10 mouse cellular contexts compared by ENCODE assay signal in the genomic region with DNA sequence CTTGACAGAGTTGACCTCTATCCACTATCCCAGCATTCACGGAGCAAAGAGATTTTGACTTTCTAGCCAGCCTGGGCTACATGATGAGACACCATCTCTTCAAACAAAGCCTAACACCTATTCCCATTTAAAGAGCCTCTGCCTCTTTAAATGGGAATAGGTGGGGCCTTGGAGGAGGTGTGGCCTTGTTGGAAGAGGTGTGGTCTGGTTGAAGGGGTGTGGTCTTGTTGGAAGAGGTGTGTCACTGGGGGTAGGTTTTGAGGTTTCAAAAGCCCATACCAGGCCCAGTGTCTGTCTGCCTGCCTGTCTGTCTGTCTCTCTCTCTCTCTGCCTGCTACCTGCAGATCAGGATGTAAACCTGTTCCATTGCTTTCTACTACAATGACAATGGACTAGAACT. TPM values are rescaled to one million over a fixed set of nuclear protein-coding genes. Genes with fewer than 3 reads are reported as not detected.
DNase-seq lines count a peak whose midpoint lies in the region; ATAC-seq and TF ChIP-seq lines count a peak whose summit lies in the region.
"Had no signal": no experiment of that assay in that cellular context is flagged by ENCODE, and none has a peak within 500 bp of the region (broad histone marks: within the 10 kb centered on the region; RNA-seq: fewer than 3 reads in every experiment).

No protein-coding gene starts in this region.

- peaks cover 7% of the 10 kb centered on the region; the same call in 1 of the 2 replicates for H3K4me1 ChIP-seq in kidney, postnatal 0 days (replicated peaks; ENCODE audit: insufficient read depth, low read length)
- H3K4me1 ChIP-seq in kidney, embryonic 15.5 days = peaks cover 27% of the 10 kb centered on the region

- no peak overlapping the region for H3K4me2 ChIP-seq in kidney, postnatal 0 days (ENCODE audit: low read length)
- H3K4me2 ChIP-seq in kidney, embryonic 15.5 days = no peak overlapping the region
- H3K4me2 ChIP-seq: forebrain, embryonic 13.5 days had no signal

- no peaks in the 10 kb centered on the region for H3K36me3 ChIP-seq in kidney, postnatal 0 days (ENCODE audit: insufficient read depth, low read length)
- H3K36me3 ChIP-seq in kidney, embryonic 15.5 days = no peaks in the 10 kb centered on the region
- H3K36me3 ChIP-seq: heart, embryonic 10.5 days had no signal

- DNase-seq in kidney, postnatal 0 days (ENCODE audit: low spot score) = no peak
- DNase-seq in kidney, postnatal 25 days = no peak
- peak; percentile 64 for DNase-seq in CD4-positive, CD25-positive, alpha-beta regulatory T cell, adult 2 months (ENCODE audit: low read depth, low spot score)
- no peak for DNase-seq in spleen, postnatal 10 days (ENCODE audit: low spot score in 2 of 2)
- no peak for DNase-seq in spleen, adult 18-20 months

- ATAC-seq in kidney, postnatal 0 days (replicated peaks; ENCODE audit: low FRiP score, low read depth) = 0 out of 2 replicates have a peak, but pooled peaks have one; percentile 22
- ATAC-seq in erythroblast, adult 5-6 weeks (replicated peaks; ENCODE audit: low FRiP score, poor library complexity, severe bottlenecking) = 0 out of 2 replicates have a peak, but pooled peaks have one; percentile 28
- ATAC-seq in megakaryocyte-erythroid progenitor cell, adult 5-6 weeks (replicated peaks; ENCODE audit: low FRiP score, low TSS enrichment, poor library complexity, severe bottlenecking) = peak; percentile 39; the same call in 1 of the 2 replicates
- ATAC-seq in kidney, embryonic 15.5 days (replicated peaks; ENCODE audit: low FRiP score) = no peak

- H3K27ac ChIP-seq in kidney, postnatal 0 days = no peak overlapping the region
- no peak overlapping the region for H3K27ac ChIP-seq in kidney, embryonic 15.5 days
- H3K27ac ChIP-seq: forebrain, embryonic 13.5 days; heart, embryonic 10.5 days had no signal

- H3K4me3 ChIP-seq in kidney, postnatal 0 days (replicated peaks; ENCODE audit: low read depth, low read length) = no peak overlapping the region
- H3K4me3 ChIP-seq in kidney, embryonic 15.5 days (replicated peaks) = no peak overlapping the region
- H3K4me3 ChIP-seq: forebrain, embryonic 13.5 days; heart, embryonic 10.5 days had no signal

- no peak overlapping the region for H3K9ac ChIP-seq in kidney, postnatal 0 days (ENCODE audit: low read depth, low read length)
- no peak overlapping the region for H3K9ac ChIP-seq in kidney, embryonic 15.5 days
- H3K9ac ChIP-seq: forebrain, embryonic 13.5 days had no signal

- no peaks in the 10 kb centered on the region for H3K9me3 ChIP-seq in kidney, postnatal 0 days (replicated peaks; ENCODE audit: low read length)
- no peaks in the 10 kb centered on the region for H3K9me3 ChIP-seq in kidney, embryonic 15.5 days (replicated peaks)
- H3K9me3 ChIP-seq: forebrain, embryonic 13.5 days; heart, embryonic 10.5 days had no signal

- no peak for TF ChIP-seq CTCF in kidney, postnatal 0 days (IDR thresholded peaks at IDR 0.05; ENCODE audit: low read depth)

- peaks cover 42% of the 10 kb centered on the region for H3K27me3 ChIP-seq in kidney, postnatal 0 days (ENCODE audit: insufficient read depth, low read length)
- H3K27me3 ChIP-seq in kidney, embryonic 15.5 days = peaks cover 63% of the 10 kb centered on the region

- 56% methylated on average over 1 of the region's 1 CpGs for WGBS in kidney, postnatal 0 days
- WGBS in kidney, embryonic 15.5 days = 54% methylated on average over 1 of the region's 1 CpGs

RNA-seq across cellular contexts. Expression of gene Gdf7, which starts 5.2 kb away (rescaled TPM):
- polyA plus RNA-seq in kidney, postnatal 0 days (2015; fragmentation: Nextera tagmentation; extraction: Ambion mirVana) = 2.3 and 3.1 TPM in 2 replicates
- total RNA-seq in erythroblast, adult 5-6 weeks (2015; ENCODE audit: low replicate concordance) = not detected in 2 replicates
- total RNA-seq in erythroblast, adult 5-6 weeks (2017; ENCODE audit: low replicate concordance) = not detected in 2 replicates
- not detected in 2 replicates for total RNA-seq in megakaryocyte-erythroid progenitor cell, adult 5-6 weeks (2014; fragmentation: Nextera tagmentation)
- not detected in 2 replicates for total RNA-seq in megakaryocyte-erythroid progenitor cell, adult 5-6 weeks (2017)
- 1.1 and 1.2 TPM in 2 replicates for polyA plus RNA-seq in kidney, embryonic 15.5 days (2015; fragmentation: Nextera tagmentation; extraction: Ambion mirVana)
- polyA plus RNA-seq: forebrain, embryonic 13.5 days had no signal

RNA-seq across cellular contexts. Expression of gene Hs1bp3, which starts 6.3 kb away (rescaled TPM):
- 10.2 and 12.2 TPM in 2 replicates for polyA plus RNA-seq in kidney, postnatal 0 days (2015; fragmentation: Nextera tagmentation; extraction: Ambion mirVana)
- 1.5 TPM in 1 of 2 replicates, not detected in the other for total RNA-seq in erythroblast, adult 5-6 weeks (2015; ENCODE audit: low replicate concordance)
- 1.1 and 1.8 TPM in 2 replicates for total RNA-seq in erythroblast, adult 5-6 weeks (2017; ENCODE audit: low replicate concordance)
- 3.0 and 3.8 TPM in 2 replicates for total RNA-seq in megakaryocyte-erythroid progenitor cell, adult 5-6 weeks (2014; fragmentation: Nextera tagmentation)
- 2.3 and 2.9 TPM in 2 replicates for total RNA-seq in megakaryocyte-erythroid progenitor cell, adult 5-6 weeks (2017)
- polyA plus RNA-seq in kidney, embryonic 15.5 days (2015; fragmentation: Nextera tagmentation; extraction: Ambion mirVana) = 14.2 and 16.5 TPM in 2 replicates
